In the genomic region with DNA sequence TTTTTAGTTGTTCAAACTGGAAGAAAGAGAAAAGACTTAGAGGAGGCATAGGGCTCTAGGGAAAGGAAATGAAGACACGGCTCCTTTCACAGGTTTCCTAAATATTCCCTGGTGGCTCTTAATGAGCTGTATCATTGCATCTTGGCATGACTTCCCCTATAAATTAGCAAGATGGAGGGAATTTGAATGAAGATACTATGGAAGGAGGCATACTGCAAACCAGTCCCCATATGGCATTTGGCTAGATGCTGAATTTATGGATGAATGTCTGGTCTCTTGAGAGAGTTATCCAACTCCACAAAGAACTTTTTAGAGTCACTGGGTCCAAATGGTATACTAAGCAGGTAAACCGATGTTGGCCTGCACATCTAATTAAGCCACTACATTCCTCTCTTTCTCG, we compare ENCODE assay signal across 29 mouse cellular contexts.
"Had no signal": no experiment of that assay in that cellular context is flagged by ENCODE, and none has a peak within 500 bp of the region (broad histone marks: within the 10 kb centered on the region; RNA-seq: fewer than 3 reads in every experiment).

No protein-coding gene starts in this region.

- ATAC-seq: hindbrain, postnatal 0 days; intestine, embryonic 16.5 days; liver, postnatal 0 days had no signal

- H3K27me3 ChIP-seq: heart, embryonic 13.5 days; heart, embryonic 15.5 days; hindbrain, embryonic 13.5 days; hindbrain, embryonic 15.5 days; kidney, embryonic 15.5 days; limb, embryonic 12.5 days; liver, embryonic 13.5 days; liver, embryonic 15.5 days had no signal

- H3K36me3 ChIP-seq: heart, embryonic 13.5 days; heart, embryonic 15.5 days; hindbrain, embryonic 13.5 days; hindbrain, embryonic 15.5 days; kidney, embryonic 15.5 days; limb, embryonic 10.5 days; limb, embryonic 12.5 days; liver, embryonic 13.5 days; liver, embryonic 15.5 days had no signal

- H3K4me3 ChIP-seq: gastrocnemius, adult 2 months; heart, adult 2 months; heart, embryonic 13.5 days; heart, embryonic 15.5 days; hindbrain, embryonic 13.5 days; hindbrain, embryonic 15.5 days; kidney, embryonic 15.5 days; left cerebral cortex, adult 2 months; limb, embryonic 10.5 days; limb, embryonic 12.5 days; liver, embryonic 13.5 days; liver, embryonic 15.5 days had no signal

- DNase-seq: gastrocnemius, adult 2 months; gastrocnemius, postnatal 10 days; gastrocnemius, postnatal 36 days; heart, adult 11 months; heart, adult 2 months; heart, postnatal 14 days; heart, postnatal 36 days; kidney, adult 11 months; kidney, adult 2 months; kidney, adult 9 months; kidney, postnatal 14 days; kidney, postnatal 36 days; liver; liver, embryonic 13.5 days; liver, postnatal 0 days had no signal

- H3K4me2 ChIP-seq: heart, embryonic 11.5 days; heart, embryonic 13.5 days; heart, embryonic 15.5 days; hindbrain, embryonic 13.5 days; hindbrain, embryonic 15.5 days; kidney, embryonic 15.5 days; limb, embryonic 12.5 days; liver, embryonic 11.5 days; liver, embryonic 13.5 days; liver, embryonic 15.5 days had no signal

- H3K9ac ChIP-seq: heart, embryonic 13.5 days; heart, embryonic 15.5 days; hindbrain, embryonic 13.5 days; hindbrain, embryonic 15.5 days; kidney, embryonic 15.5 days; limb, embryonic 12.5 days; liver, embryonic 13.5 days; liver, embryonic 15.5 days; liver, postnatal 0 days had no signal

- H3K27ac ChIP-seq: gastrocnemius, adult 2 months; heart, adult 2 months; heart, embryonic 13.5 days; heart, embryonic 15.5 days; hindbrain, embryonic 13.5 days; hindbrain, embryonic 15.5 days; hindbrain, postnatal 0 days; kidney, embryonic 15.5 days; kidney, postnatal 0 days; left cerebral cortex, adult 2 months; limb, embryonic 10.5 days; limb, embryonic 12.5 days; liver, embryonic 13.5 days; liver, embryonic 15.5 days had no signal

- H3K9me3 ChIP-seq: heart, embryonic 13.5 days; heart, embryonic 15.5 days; hindbrain, embryonic 13.5 days; kidney, embryonic 15.5 days; limb, embryonic 10.5 days; limb, embryonic 12.5 days; liver, embryonic 13.5 days; liver, embryonic 15.5 days had no signal

- H3K4me1 ChIP-seq: heart, embryonic 13.5 days; heart, embryonic 15.5 days; hindbrain, embryonic 13.5 days; hindbrain, embryonic 15.5 days; kidney, embryonic 15.5 days; limb, embryonic 10.5 days; limb, embryonic 12.5 days; liver, embryonic 13.5 days; liver, embryonic 15.5 days had no signal
